Mouse (Mus musculus) forebrain, embryonic 16.5 days (tissue): ENCODE measurements around the gene Cep41. TPM values are rescaled to one million over a fixed set of nuclear protein-coding genes. Genes with fewer than 3 reads are reported as not detected.

Experiments
- ATAC-seq: fragments of 200-750 bp; cut with Nextera tagmentation; 2 replicates; pipeline ENCODE4 v1.8.0; 2017; ENCODE audit warnings: mild to moderate bottlenecking, moderate library complexity
- H3K27ac ChIP-seq: fragments of 300-500 bp; sonication (generic); 2 replicates; pipeline ENCODE4 v1.5.1; 2014; ENCODE audit warnings: low read length, control low read depth
- H3K27me3 ChIP-seq: fragments of 300-500 bp; sonication (generic); replicated peaks from 2 replicates; pipeline ENCODE4 v1.6.1; 2014; ENCODE audit warnings: low read length; ENCODE audit not compliant: control insufficient read depth, insufficient read depth
- H3K36me3 ChIP-seq: fragments of 300-500 bp; sonication (generic); 2 replicates; pipeline ENCODE4 v1.6.1; 2014; ENCODE audit not compliant: control insufficient read depth, insufficient read depth
- H3K4me1 ChIP-seq: fragments of 300-500 bp; sonication (generic); replicated peaks from 2 replicates; pipeline ENCODE4 v1.6.1; 2014; ENCODE audit warnings: low read length; ENCODE audit not compliant: control insufficient read depth, insufficient read depth
- H3K4me2 ChIP-seq: fragments of 300-500 bp; sonication (generic); 2 replicates; pipeline ENCODE4 v1.6.1; 2014; ENCODE audit warnings: mild to moderate bottlenecking, low read length, control low read depth
- H3K4me3 ChIP-seq: fragments of 300-500 bp; sonication (generic); replicated peaks from 2 replicates; pipeline ENCODE4 v1.5.1; 2014; ENCODE audit warnings: mild to moderate bottlenecking, low read length, control low read depth
- H3K9ac ChIP-seq: fragments of 300-500 bp; sonication (generic); replicated peaks from 2 replicates; pipeline ENCODE4 v1.6.1; 2014; ENCODE audit warnings: low read depth, low read length, control low read depth
- H3K9me3 ChIP-seq: fragments of 300-500 bp; sonication (generic); 2 replicates; pipeline ENCODE4 v1.6.1; 2016; ENCODE audit warnings: low read length; ENCODE audit not compliant: control insufficient read depth
- WGBS: fragments of 180-500 bp; shearing (Covaris S2); extraction: QIAGEN DNeasy Blood & Tissue Kit; methylation state at CpG from one replicate; pipeline ENCODE4 v1.1.7; 2014; 5-methylcytosine and 5-hydroxymethylcytosine counted together
- polyA plus RNA-seq: library from polyadenylated mRNA; unstranded; fragments of >200 nt; fragmentation: Nextera tagmentation; extraction: Ambion mirVana; gene quantifications from 2 replicates; pipeline ENCODE4 v1.2.1, GENCODE M21; 2015

Cep41 gene
- polyA plus RNA-seq, 1 experiment from 2014 or later: 15.2 TPM

- no peaks in the 10 kb centered on the region for H3K9me3 ChIP-seq
- 41% methylated on average over 6 of the region's 6 CpGs for WGBS
- peak overlapping the region; percentile 70 for H3K27ac ChIP-seq
- H3K27me3 ChIP-seq: no peaks in the 10 kb centered on the region
- ATAC-seq: peak; percentile 68
- H3K4me2 ChIP-seq: no peak overlapping the region
- no peak overlapping the region; the same call in 1 of the 2 replicates for H3K9ac ChIP-seq
- H3K4me1 ChIP-seq: peaks cover 40% of the 10 kb centered on the region
- H3K4me3 ChIP-seq: no peak overlapping the region
- no peaks in the 10 kb centered on the region for H3K36me3 ChIP-seq
Measured at GRCm38 (mm10) chr6:30678482-30678881, 15.1 kb downstream of the Cep41 start.

GRCm38 (mm10) chr6:30677591-30677990 is 16.0 kb downstream of the Cep41 start:
- H3K4me2 ChIP-seq: no peak overlapping the region
- no peak overlapping the region for H3K4me3 ChIP-seq
- no peak for ATAC-seq
- no peak overlapping the region for H3K27ac ChIP-seq
- 73% methylated on average over 9 of the region's 9 CpGs for WGBS
- no peaks in the 10 kb centered on the region for H3K9me3 ChIP-seq
- H3K27me3 ChIP-seq: no peaks in the 10 kb centered on the region
- H3K36me3 ChIP-seq: no peaks in the 10 kb centered on the region
- H3K9ac ChIP-seq: no peak overlapping the region
- H3K4me1 ChIP-seq: peaks cover 38% of the 10 kb centered on the region

GRCm38 (mm10) chr6:30676506-30676905 is 17.0 kb downstream of the Cep41 start:
- no peak overlapping the region for H3K9ac ChIP-seq
- H3K9me3 ChIP-seq: no peaks in the 10 kb centered on the region
- WGBS: 70% methylated on average over 6 of the region's 6 CpGs
- H3K4me3 ChIP-seq: no peak overlapping the region
- no peak overlapping the region for H3K27ac ChIP-seq
- H3K36me3 ChIP-seq: no peaks in the 10 kb centered on the region
- no peak for ATAC-seq
- H3K4me2 ChIP-seq: no peak overlapping the region
- H3K4me1 ChIP-seq: peaks cover 41% of the 10 kb centered on the region
- H3K27me3 ChIP-seq: no peaks in the 10 kb centered on the region

GRCm38 (mm10) chr6:30675281-30675771 is 18.2 kb downstream of the Cep41 start:
- Histone ChIP-seq H3K4me2 (peak overlapping the region; percentile 53), H3K27ac (peak overlapping the region; percentile 91), H3K9ac (peak overlapping the region; percentile 69), H3K4me3 (peak overlapping the region; percentile 22; the same call in 1 of the 2 replicates), H3K4me1 (peaks cover 41% of the 10 kb centered on the region), H3K27me3 (no peaks in the 10 kb centered on the region), H3K9me3 (no peaks in the 10 kb centered on the region), H3K36me3 (no peaks in the 10 kb centered on the region)
- ATAC-seq: peak; percentile 65
- 5% methylated on average over 11 of the region's 11 CpGs for WGBS

GRCm38 (mm10) chr6:30674714-30675280 is 18.8 kb downstream of the Cep41 start:
- Histone ChIP-seq H3K9ac (peak overlapping the region; percentile 69), H3K36me3 (no peaks in the 10 kb centered on the region), H3K27me3 (no peaks in the 10 kb centered on the region), H3K27ac (peak overlapping the region; percentile 91), H3K9me3 (no peaks in the 10 kb centered on the region), H3K4me2 (peak overlapping the region; percentile 53), H3K4me1 (peaks cover 41% of the 10 kb centered on the region), H3K4me3 (peak overlapping the region; percentile 1; the same call in 1 of the 2 replicates)
- 18% methylated on average over 9 of the region's 9 CpGs for WGBS
- ATAC-seq: peak; percentile 63

- peaks cover 36% of the 10 kb centered on the region for H3K4me1 ChIP-seq
- H3K27ac ChIP-seq: peak overlapping the region; percentile 91
- no peaks in the 10 kb centered on the region for H3K9me3 ChIP-seq
- peak overlapping the region; percentile 53 for H3K4me2 ChIP-seq
- 12% methylated on average over 14 of the region's 14 CpGs for WGBS
- H3K27me3 ChIP-seq: no peaks in the 10 kb centered on the region
- peak; percentile 45 for ATAC-seq
- peak overlapping the region; percentile 49 for H3K9ac ChIP-seq
- H3K36me3 ChIP-seq: no peaks in the 10 kb centered on the region
- no peak overlapping the region for H3K4me3 ChIP-seq
Measured at GRCm38 (mm10) chr6:30673764-30674561, 19.6 kb downstream of the Cep41 start.

- Histone ChIP-seq H3K9ac (no peak overlapping the region), H3K4me1 (peaks cover 27% of the 10 kb centered on the region)
Measured at GRCm38 (mm10) chr6:30671696-30672095, 21.9 kb downstream of the Cep41 start.

GRCm38 (mm10) chr6:30667585-30667984 is 26.0 kb downstream of the Cep41 start:
- no peak overlapping the region for H3K27ac ChIP-seq
- no peaks in the 10 kb centered on the region for H3K36me3 ChIP-seq
- H3K4me1 ChIP-seq: peaks cover 8% of the 10 kb centered on the region
- no peak overlapping the region for H3K4me3 ChIP-seq
- no peak for ATAC-seq
- WGBS: 51% methylated on average over 5 of the region's 5 CpGs
- H3K4me2 ChIP-seq: no peak overlapping the region
- no peak overlapping the region for H3K9ac ChIP-seq
- no peaks in the 10 kb centered on the region for H3K27me3 ChIP-seq
- no peaks in the 10 kb centered on the region for H3K9me3 ChIP-seq

More at GRCm38 (mm10) chr6:30671696-30672095, 21.9 kb downstream of the Cep41 start:
- Histone ChIP-seq H3K27ac (no peak overlapping the region), H3K9me3 (no peaks in the 10 kb centered on the region), H3K4me3 (no peak overlapping the region), H3K36me3 (no peaks in the 10 kb centered on the region), H3K4me2 (no peak overlapping the region), H3K27me3 (no peaks in the 10 kb centered on the region)
- WGBS: 70% methylated on average over 5 of the region's 5 CpGs
- ATAC-seq: no peak

- Histone ChIP-seq H3K27me3 (no peaks in the 10 kb centered on the region), H3K4me1 (peaks cover 5% of the 10 kb centered on the region; the same call in 1 of the 2 replicates), H3K9me3 (no peaks in the 10 kb centered on the region), H3K27ac (no peak overlapping the region), H3K9ac (no peak overlapping the region), H3K36me3 (no peaks in the 10 kb centered on the region), H3K4me3 (no peak overlapping the region), H3K4me2 (no peak overlapping the region)
- no peak for ATAC-seq
- WGBS: 50% methylated on average over 6 of the region's 6 CpGs
Measured at GRCm38 (mm10) chr6:30666043-30666442, 27.5 kb downstream of the Cep41 start.
